Comparison of ENCODE assay signal across 1 mouse cellular context in the genomic region with DNA sequence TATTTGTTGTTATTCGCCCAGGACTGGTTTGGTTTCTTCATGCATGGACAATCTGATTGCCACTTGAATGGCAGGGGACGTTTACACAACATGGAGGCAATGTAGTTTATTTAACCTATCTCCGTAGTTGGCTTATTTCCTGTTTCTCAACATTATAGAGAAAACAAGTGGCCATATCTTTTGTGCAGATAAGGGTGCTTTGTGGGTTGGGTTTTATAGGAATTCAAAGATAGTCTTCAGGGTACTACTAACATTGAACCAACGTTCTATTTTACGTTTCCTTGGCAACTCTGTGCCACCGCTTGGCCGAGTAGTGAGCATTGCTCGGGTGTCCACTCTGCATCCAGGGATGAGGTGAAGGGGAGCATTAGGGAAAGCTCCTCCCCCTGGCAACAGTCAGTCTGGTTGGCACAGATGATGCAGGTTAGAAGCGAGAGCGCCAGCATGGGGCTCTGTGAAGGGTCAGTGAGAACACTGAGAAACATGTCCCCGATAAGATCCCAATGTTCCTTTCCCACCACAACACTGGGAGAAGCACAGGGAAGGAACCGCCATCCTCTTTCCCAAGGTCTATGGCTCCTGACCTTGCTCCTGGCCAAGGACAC.
TF ChIP-seq lines count a peak whose summit lies in the region.

No protein-coding gene starts in this region.

TF ChIP-seq in MEL, 35 proteins besides CTCF, POLR2A, EP300 and RAD21 (continued from another document):
- TF ChIP-seq GATA1 (IDR thresholded peaks at IDR 0.05; ENCODE audit: low read depth, low read length) (peak; percentile 92), ETS1 (IDR thresholded peaks at IDR 0.05; ENCODE audit: low read depth, low read length) (peak; percentile 78), TCF12 (IDR thresholded peaks at IDR 0.05; ENCODE audit: low read depth, low read length) (peak; percentile 69), NELFE (IDR thresholded peaks at IDR 0.05; ENCODE audit: low read depth, low read length) (no peak), RCOR1 (IDR thresholded peaks at IDR 0.05; ENCODE audit: low read depth, low read length) (peak; percentile 55; the same call in 1 of the 2 replicates), SMC3 (IDR thresholded peaks at IDR 0.05; ENCODE audit: low read depth, low read length) (peak; percentile 15), POLR2AphosphoS5 (IDR thresholded peaks at IDR 0.05; ENCODE audit: borderline replicate concordance, low read depth, low read length) (no peak), SIN3A (IDR thresholded peaks at IDR 0.05; ENCODE audit: low read length) (peak; percentile 61), JUND (IDR thresholded peaks at IDR 0.05; ENCODE audit: low read depth, low read length) (no peak), ZMIZ1 (IDR thresholded peaks at IDR 0.05; ENCODE audit: low read depth, low read length) (no peak), ELF1 (IDR thresholded peaks at IDR 0.05; ENCODE audit: low read depth, low read length) (no peak), MAZ (IDR thresholded peaks at IDR 0.05; ENCODE audit: low read depth, low read length) (no peak), MXI1 (IDR thresholded peaks at IDR 0.05; ENCODE audit: low read depth, low read length) (peak; percentile 54)
